Mouse (Mus musculus) lung, postnatal 14 days (tissue): Measurements from ENCODE around the gene Cyp21a1.
A peak's percentile ranks its signal among the peaks of the same experiment; 100 is the strongest.
"Not testable (repeated sequence)": the region's sequence is repeated elsewhere in the genome, so short reads cannot be mapped to it uniquely, and the experiment has no call there.

ENCODE experiments used
- DNase-seq: peaks from one replicate; pipeline ENCODE4 v3.0.0; 2021

The Cyp21a1 gene

GRCm38 (mm10) chr17:34803367-34803766, 994 bp downstream of the Cyp21a1 start:
- not testable (repeated sequence) for DNase-seq

DNA sequence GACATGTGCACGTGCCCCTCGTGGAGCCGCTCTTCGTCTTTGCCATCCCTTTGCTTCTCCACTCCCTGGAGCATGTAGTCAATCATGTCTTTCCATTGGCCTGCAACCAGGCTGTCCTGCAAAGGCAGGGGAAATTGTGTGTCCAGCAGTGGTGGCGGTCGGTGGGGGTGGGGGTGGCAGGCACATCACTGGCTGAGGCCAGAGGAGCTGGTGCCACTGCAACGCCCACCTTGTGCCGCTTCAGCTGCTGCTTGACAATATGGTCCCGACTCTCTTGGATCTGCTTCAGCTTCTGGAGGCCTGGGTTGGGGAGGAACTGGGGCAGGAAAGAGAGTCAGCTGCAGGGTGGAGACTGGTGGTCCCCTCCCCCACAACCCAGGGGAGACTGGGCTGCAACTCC, 1.6 kb downstream of the Cyp21a1 start:
- not testable (repeated sequence) for DNase-seq

DNA sequence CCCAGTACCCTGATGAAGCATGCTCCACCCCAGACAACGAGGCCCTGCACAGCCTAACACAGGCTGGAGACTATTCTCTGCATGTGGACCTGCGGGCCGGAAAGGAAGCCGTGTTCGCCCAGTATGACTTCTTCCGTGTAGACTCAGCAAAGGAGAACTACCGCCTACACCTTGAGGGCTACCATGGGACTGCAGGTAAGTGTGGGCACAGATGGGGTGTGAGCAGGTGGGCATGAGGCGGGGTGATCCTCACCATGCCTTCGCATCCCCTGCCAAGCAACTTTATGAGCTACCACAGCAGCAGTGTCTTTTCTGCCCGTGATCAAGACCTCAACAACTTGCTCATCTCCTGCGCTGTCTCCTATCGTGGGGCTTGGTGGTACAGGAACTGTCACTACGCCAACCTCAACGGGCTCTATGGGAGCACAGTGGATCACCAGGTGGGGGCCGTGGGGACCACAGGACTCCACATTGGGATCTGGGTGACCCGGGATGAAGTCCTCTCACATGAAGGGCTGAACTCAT, 3.5 kb downstream of the Cyp21a1 start:
- not testable (repeated sequence) for DNase-seq

- no peak for DNase-seq
Observed at GRCm38 (mm10) chr17:34799531-34799925, 4.8 kb downstream of the Cyp21a1 start.

DNA sequence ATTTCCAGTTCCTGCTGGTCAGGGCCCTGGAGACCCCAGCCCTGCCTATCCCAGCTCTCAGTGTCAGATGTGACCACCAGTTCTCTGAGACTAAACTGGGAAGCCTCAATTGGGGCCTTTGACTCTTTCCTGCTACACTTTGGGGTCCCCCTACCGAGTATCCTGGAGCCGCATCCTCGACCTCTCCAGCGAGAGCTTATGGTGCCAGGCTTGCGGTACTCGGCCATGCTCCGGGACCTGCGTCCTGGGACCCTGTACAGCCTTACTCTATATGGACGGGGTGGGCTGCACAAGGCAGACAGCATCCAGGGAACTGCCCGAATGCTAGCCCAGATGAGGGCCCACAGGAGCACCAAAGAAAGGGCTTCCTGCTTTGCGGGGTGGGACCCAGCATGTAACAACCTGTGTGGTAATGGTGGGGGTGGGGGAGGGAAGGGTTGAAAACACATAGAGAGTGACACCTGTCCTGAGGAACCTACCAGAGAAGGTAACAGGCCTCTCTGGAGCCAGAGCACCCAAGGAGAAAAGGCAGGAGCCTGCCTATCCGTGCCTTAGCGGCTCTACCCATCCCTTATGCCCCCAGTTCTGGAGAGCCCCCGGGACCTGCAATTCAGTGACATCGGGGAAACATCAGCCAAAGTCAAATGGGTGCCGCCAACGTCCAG, 5.4 kb downstream of the Cyp21a1 start:
- no peak for DNase-seq

GRCm38 (mm10) chr17:34798071-34798470, 6.3 kb downstream of the Cyp21a1 start:
- DNase-seq, result not testable (repeated sequence)

- DNase-seq, result not testable (repeated sequence)
Observed at GRCm38 (mm10) chr17:34797211-34797995, 7.0 kb downstream of the Cyp21a1 start.

DNA sequence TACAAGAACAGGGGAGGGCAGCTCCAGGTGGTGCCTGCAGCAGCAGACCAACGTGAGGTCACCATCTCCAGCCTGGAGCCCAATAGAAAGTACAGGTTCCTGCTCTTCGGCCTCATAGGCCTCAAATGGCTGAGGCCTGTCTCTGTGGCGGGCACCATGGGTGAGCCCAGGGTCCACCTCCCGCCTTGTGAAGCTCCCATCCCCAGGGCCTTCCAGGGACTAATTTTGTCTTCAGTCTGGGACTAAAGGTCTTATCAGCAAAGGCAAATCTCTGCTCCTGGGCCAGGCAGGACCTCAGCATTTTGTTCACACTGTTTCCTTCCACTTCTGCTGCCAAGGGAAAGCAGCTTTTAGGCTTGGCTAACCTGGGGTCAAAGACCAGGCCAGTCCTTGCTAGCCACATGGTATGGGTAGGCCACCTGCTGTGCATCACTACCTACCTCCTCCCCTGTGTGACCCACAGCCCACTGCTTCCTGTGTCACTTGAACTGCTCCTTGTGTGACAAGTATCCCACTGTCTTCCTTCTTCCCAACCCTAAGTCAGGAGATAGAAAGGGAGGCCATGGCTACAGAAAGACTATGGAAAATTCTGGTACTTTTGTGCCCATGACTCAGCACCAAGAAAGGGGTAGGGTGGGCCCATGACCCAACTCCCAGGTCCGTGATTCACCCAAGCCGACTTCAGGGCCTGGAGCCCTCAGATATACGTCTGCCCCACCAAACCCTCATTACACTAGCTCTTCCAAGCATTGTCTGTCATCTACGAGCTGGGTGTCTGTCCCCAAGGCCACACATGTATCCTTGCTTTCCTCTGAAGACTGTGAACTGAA, 7.8 kb downstream of the Cyp21a1 start:
- DNase-seq, result no peak

DNA sequence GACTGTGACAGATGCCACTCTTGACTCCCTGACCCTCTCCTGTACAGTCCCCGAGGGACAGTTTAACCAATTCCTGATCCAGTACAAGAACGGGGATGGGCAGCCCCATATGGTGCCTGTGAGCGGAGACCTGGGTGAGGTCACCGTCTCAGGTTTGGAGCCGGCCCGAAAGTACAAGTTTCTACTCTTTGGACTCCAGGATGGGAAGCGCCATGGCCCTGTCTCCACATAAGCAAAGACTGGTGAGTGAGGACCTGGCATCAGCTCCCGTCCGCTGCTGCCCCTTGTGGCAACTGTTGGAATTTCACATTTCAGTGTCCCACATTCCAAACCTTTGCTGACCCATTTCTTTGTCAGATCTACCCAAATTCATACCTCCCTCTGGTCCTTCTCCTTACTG, 8.7 kb downstream of the Cyp21a1 start:
- DNase-seq, result peak; percentile 68

DNA sequence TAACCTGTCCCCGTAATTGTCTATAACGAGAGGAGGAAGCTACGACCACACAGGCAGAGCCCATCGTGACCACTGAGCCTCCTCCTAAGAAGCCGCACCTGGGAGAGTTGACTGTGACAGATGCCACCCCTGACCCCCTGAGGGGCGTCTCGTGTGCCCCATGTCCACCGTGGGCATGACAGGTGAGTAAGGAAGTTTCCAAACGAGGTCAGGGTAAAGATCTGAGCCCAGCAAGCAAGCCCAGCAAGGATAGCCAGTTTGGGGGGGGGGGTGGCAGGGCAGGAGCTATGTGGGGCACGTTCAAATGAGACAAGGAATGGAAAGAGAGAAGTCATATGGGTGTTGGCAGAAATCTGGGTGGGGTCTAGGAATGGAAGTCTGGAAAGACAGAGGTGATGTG, 9.3 kb downstream of the Cyp21a1 start:
- no peak for DNase-seq

DNA sequence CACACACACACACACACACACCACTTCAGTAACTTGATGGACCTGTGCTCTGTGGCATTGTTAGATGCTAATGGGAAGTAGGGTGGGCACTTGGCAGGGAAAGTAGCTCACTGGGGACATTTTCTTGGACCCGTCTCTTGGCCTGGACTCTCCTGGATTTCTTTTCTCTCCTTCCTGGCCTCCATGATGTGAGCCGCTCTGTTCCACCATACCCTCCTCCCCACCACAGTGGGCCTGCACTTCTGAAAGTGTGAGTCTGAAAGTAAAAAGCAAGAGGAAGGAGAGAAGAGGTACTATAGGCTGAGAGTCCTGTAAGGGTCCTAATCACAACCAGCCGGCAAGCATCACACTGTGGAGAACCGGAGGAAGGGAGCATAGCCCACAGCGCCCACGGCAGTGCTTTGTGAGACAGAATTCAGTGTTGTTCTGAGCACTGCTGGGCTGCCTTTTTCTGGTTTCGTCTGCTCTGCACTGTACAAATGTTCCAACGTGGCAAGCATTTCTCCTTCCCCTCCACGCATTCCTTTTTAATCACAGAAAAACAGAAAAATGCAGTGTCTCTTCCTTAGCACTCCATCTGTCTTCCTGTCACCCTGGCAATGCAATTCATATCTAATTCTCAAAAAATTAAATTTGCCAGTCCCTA, 26.6 kb downstream of the Cyp21a1 start:
- no peak for DNase-seq

GRCm38 (mm10) chr17:34761471-34761870, 42.9 kb downstream of the Cyp21a1 start:
- DNase-seq, result no peak
